ENCODE assay signal across 8 mouse cellular contexts in genomic region chr2:30952824-30953490, GRCm38 (mm10). TPM values are rescaled to one million over a fixed set of nuclear protein-coding genes. Genes with fewer than 3 reads are reported as not detected.
DNase-seq lines count a peak whose midpoint lies in the region; ATAC-seq and TF ChIP-seq lines count a peak whose summit lies in the region.

Gene Tor1b (plus strand): TSS chr2:30952959.

- under 1% methylated on average over 60 of the region's 60 CpGs for WGBS in embryonic facial prominence, embryonic 10.5 days
- WGBS in limb, embryonic 12.5 days = under 1% methylated on average over 60 of the region's 60 CpGs
- WGBS in midbrain, embryonic 15.5 days = under 1% methylated on average over 60 of the region's 60 CpGs
- under 1% methylated on average over 60 of the region's 60 CpGs for WGBS in spleen, adult 2 months

- H3K9ac ChIP-seq in limb, embryonic 12.5 days (replicated peaks) = peak within 1 kb of the TSS; percentile 78
- H3K9ac ChIP-seq in midbrain, embryonic 15.5 days = peak within 1 kb of the TSS; percentile 72

- peak; percentile 2; the same call in 1 of the 2 replicates for TF ChIP-seq CTCF in spleen, adult 2 months (IDR thresholded peaks at IDR 0.05; ENCODE audit: extremely low read depth, insufficient read depth, insufficient read length, insufficient replicate concordance)

- ATAC-seq in granulocyte monocyte progenitor cell, adult 5-6 weeks (replicated peaks; ENCODE audit: poor library complexity, severe bottlenecking) = peak; percentile 92
- peak; percentile 66; the same call in 1 of the 2 replicates for ATAC-seq in limb, embryonic 12.5 days (ENCODE audit: insufficient number of reproducible peaks, insufficient read depth, low FRiP score, low TSS enrichment, low read depth)
- ATAC-seq in midbrain, embryonic 15.5 days (replicated peaks) = peak; percentile 94

- peaks cover 26% of the 10 kb centered on the region for H3K4me1 ChIP-seq in embryonic facial prominence, embryonic 10.5 days
- H3K4me1 ChIP-seq in limb, embryonic 12.5 days (replicated peaks) = peaks cover 27% of the 10 kb centered on the region
- H3K4me1 ChIP-seq in midbrain, embryonic 15.5 days = peaks cover 32% of the 10 kb centered on the region
- H3K4me1 ChIP-seq in spleen, adult 2 months (ENCODE audit: control insufficient read depth, insufficient read depth, insufficient read length) = peaks cover 8% of the 10 kb centered on the region; the same call in 1 of the 2 replicates

- peak; percentile 66 to 74 for DNase-seq in urinary bladder, adult 18-20 months (ENCODE audit: low spot score in 2 of 2)
- DNase-seq in urinary bladder, postnatal 10 days (ENCODE audit: low spot score) = no peak
- peak; percentile 89 for DNase-seq in embryonic facial prominence, embryonic 10.5 days (ENCODE audit: low spot score)
- peak; percentile 83 for DNase-seq in kidney, adult 11 months
- peak; percentile 76 to 79 for DNase-seq in spleen, adult 2 months (ENCODE audit: low read depth in 1 of 2, low spot score in 2 of 2)

- peak within 1 kb of the TSS; percentile 90 for H3K4me3 ChIP-seq in embryonic facial prominence, embryonic 10.5 days
- peak within 1 kb of the TSS; percentile 91 for H3K4me3 ChIP-seq in limb, embryonic 12.5 days (replicated peaks)
- peak within 1 kb of the TSS; percentile 73 for H3K4me3 ChIP-seq in midbrain, embryonic 15.5 days
- peak within 1 kb of the TSS; percentile 96 for H3K4me3 ChIP-seq in spleen, adult 2 months (ENCODE audit: extremely low read depth, insufficient read depth, insufficient read length)

- H3K36me3 ChIP-seq in embryonic facial prominence, embryonic 10.5 days (replicated peaks) = peaks cover 40% of the 10 kb centered on the region
- H3K36me3 ChIP-seq in limb, embryonic 12.5 days = peaks cover 34% of the 10 kb centered on the region
- H3K36me3 ChIP-seq in midbrain, embryonic 15.5 days (replicated peaks) = peaks cover 23% of the 10 kb centered on the region
- peaks cover 10% of the 10 kb centered on the region for H3K36me3 ChIP-seq in spleen, adult 2 months (ENCODE audit: control insufficient read depth, insufficient read depth, low read length)

- peak within 1 kb of the TSS; percentile 89 for H3K4me2 ChIP-seq in limb, embryonic 12.5 days
- peak within 1 kb of the TSS; percentile 83 for H3K4me2 ChIP-seq in midbrain, embryonic 15.5 days

- no peaks in the 10 kb centered on the region for H3K9me3 ChIP-seq in embryonic facial prominence, embryonic 10.5 days
- no peaks in the 10 kb centered on the region for H3K9me3 ChIP-seq in limb, embryonic 12.5 days
- H3K9me3 ChIP-seq in midbrain, embryonic 15.5 days = no peaks in the 10 kb centered on the region

- peak; percentile 97 for TF ChIP-seq POLR2A in spleen, adult 2 months (IDR thresholded peaks at IDR 0.05; ENCODE audit: low read depth, low read length)

- H3K27me3 ChIP-seq in embryonic facial prominence, embryonic 10.5 days (replicated peaks; ENCODE audit: low read depth, poor library complexity, severe bottlenecking) = no peaks in the 10 kb centered on the region
- H3K27me3 ChIP-seq in limb, embryonic 12.5 days = no peaks in the 10 kb centered on the region
- no peaks in the 10 kb centered on the region for H3K27me3 ChIP-seq in midbrain, embryonic 15.5 days (replicated peaks)
- no peaks in the 10 kb centered on the region for H3K27me3 ChIP-seq in spleen, adult 2 months (ENCODE audit: control insufficient read depth, insufficient read depth, low read length)

- H3K27ac ChIP-seq in embryonic facial prominence, embryonic 10.5 days (replicated peaks) = peak within 1 kb of the TSS; percentile 93
- peak within 1 kb of the TSS; percentile 87 for H3K27ac ChIP-seq in limb, embryonic 12.5 days
- peak within 1 kb of the TSS; percentile 86 for H3K27ac ChIP-seq in midbrain, embryonic 15.5 days
- peak within 1 kb of the TSS; percentile 76 for H3K27ac ChIP-seq in spleen, adult 2 months (ENCODE audit: insufficient read depth, low read length)

RNA-seq across cellular contexts. Expression of gene Tor1b, which starts in this region (rescaled TPM):
- 24.7 and 25.0 TPM in 2 replicates for polyA plus RNA-seq in embryonic facial prominence, embryonic 10.5 days (2016; fragmentation: Nextera tagmentation; extraction: Ambion mirVana)
- 39.2 and 43.9 TPM in 2 replicates for total RNA-seq in granulocyte monocyte progenitor cell, adult 5-6 weeks (2014; fragmentation: Nextera tagmentation)
- total RNA-seq in granulocyte monocyte progenitor cell, adult 5-6 weeks (2017) = 33.9 and 37.7 TPM in 2 replicates
- polyA plus RNA-seq in limb, embryonic 12.5 days (2016; fragmentation: Nextera tagmentation; extraction: Ambion mirVana) = 30.7 and 32.0 TPM in 2 replicates
- 19.9 and 20.8 TPM in 2 replicates for polyA plus RNA-seq in midbrain, embryonic 15.5 days (2015; fragmentation: Nextera tagmentation; extraction: Ambion mirVana)
- polyA plus RNA-seq in spleen, adult 2 months (2012; rRNA removed) = 18.9 and 23.6 TPM in 2 replicates
